Mouse (Mus musculus): ENCODE data around the gene Rps15.

DNA sequence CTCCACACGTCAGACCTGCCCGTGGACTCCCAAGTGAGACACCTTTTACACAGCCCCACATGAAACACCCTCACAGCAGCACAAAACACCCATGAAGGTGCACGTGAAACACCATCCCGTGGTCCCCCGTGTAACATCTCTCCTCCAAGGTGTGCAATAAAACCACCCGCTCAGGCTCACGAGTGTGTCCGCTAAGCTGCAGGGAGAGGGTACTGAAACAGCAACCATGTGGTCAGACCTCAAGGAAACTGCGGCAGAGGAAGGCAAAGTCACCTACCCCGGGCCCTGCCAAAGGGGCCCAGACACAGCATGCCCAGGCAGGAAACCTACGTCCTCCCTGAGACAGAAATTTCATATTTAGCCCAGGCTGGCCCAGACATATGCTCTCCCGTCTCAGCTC lies 44.0 kb downstream of the Rps15 start:
- TF ChIP-seq CTCF (IDR thresholded peaks at IDR 0.05; ENCODE audit: borderline replicate concordance, extremely low read depth, insufficient read depth, insufficient read length) (no peak), POLR2A (IDR thresholded peaks at IDR 0.05; ENCODE audit: borderline replicate concordance, extremely low read depth, insufficient read depth, insufficient read length, poor library complexity, severe bottlenecking) (no peak)
